Mouse (Mus musculus): ENCODE measurements at regions not wholly inside any gene's neighbourhood (a gene's known extent, or its start where the extent isn't known, plus 50 kb on each side); places are given as distances from the start of the nearest gene placed in this dataset.
"Not testable (repeated sequence)": the region's sequence is repeated elsewhere in the genome, so short reads cannot be mapped to it uniquely, and the experiment has no call there.

GRCm38 (mm10) chr3:18738946-18739345, 790.7 kb downstream of the Cypt12 start:
- no peak for DNase-seq (ENCODE audit: extremely low read depth, low read depth)

DNA sequence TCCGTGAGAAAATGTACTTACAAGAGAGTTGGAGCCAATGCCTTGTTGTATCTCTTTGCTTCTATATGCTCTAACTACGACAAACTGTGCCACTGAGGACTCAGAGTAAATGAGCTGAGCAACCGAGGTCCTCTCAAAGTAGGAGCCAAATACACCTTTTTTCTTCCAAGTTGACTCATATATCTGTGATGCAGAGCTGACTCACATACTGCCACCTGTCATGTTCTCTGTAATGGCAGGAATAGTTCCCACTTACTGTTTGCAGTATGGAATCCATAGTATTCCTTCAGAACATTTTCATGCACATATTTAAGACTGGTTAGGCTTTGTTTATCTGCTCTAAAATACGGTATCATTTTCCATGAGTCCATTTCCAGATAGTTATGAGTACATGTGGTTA, 792.1 kb downstream of the Cypt12 start:
- DNase-seq (ENCODE audit: extremely low read depth, low read depth): no peak

DNA sequence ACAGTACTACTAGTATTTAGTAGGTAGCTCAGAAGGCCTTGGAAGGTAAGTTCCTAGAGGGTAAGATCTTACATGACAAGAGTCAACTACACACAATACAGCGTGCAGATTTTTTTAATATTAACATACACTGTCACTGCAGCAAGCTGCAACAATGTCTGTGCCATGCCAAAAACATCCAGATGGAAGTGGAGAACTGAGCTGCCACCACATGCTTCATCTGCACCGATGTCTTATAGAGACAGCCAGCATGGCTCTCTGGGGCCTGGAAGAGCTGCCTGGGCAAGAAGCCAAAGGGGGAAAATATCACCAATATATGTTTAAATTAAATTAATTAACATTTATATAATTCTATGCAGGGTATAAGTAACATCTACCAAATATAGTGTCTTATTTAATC, 795.3 kb downstream of the Cypt12 start:
- DNase-seq (ENCODE audit: extremely low read depth, low read depth): no peak

GRCm38 (mm10) chr3:18744216-18744615, 796.0 kb downstream of the Cypt12 start:
- DNase-seq (ENCODE audit: extremely low read depth, low read depth): no peak

GRCm38 (mm10) chr3:18746206-18746605, 798.0 kb downstream of the Cypt12 start:
- DNase-seq (ENCODE audit: extremely low read depth, low read depth): no peak

GRCm38 (mm10) chr3:18746898-18747297, 798.7 kb downstream of the Cypt12 start:
- no peak for DNase-seq (ENCODE audit: extremely low read depth, low read depth)

- DNase-seq (ENCODE audit: extremely low read depth, low read depth): no peak
Observed at GRCm38 (mm10) chr3:18751660-18752259, 803.5 kb downstream of the Cypt12 start.

- DNase-seq (ENCODE audit: extremely low read depth, low read depth): no peak
Observed at GRCm38 (mm10) chr3:18764301-18765078, 816.3 kb downstream of the Cypt12 start.

- no peak for DNase-seq (ENCODE audit: extremely low read depth, low read depth)
Observed at GRCm38 (mm10) chr3:18778481-18778880, 830.3 kb downstream of the Cypt12 start.

GRCm38 (mm10) chr3:18787531-18788176, 839.4 kb downstream of the Cypt12 start:
- DNase-seq (ENCODE audit: extremely low read depth, low read depth): no peak

DNA sequence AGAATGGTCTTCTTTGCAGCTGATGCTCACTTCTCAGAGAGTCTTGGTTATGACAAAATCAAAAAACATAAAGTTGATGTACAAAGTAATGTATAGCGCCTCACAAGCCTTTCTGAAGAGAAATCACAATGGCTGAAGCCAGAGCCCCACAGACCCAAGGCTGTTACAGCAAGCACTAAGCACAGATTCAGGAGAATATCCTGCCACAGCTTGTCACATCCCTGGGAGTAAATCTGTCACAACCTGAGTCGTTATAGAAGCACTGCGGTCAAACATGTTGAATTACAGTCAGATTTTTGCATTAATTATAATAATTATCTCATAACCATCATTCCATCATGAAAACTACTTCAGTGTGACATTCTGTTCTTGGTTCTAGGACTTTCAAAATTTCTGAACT, 825.7 kb downstream of the 1700064H15Rik start:
- no peak for DNase-seq (ENCODE audit: extremely low read depth, low read depth)

GRCm38 (mm10) chr3:18828788-18829320, 799.6 kb downstream of the 1700064H15Rik start:
- DNase-seq (ENCODE audit: extremely low read depth, low read depth): not testable (repeated sequence)

DNA sequence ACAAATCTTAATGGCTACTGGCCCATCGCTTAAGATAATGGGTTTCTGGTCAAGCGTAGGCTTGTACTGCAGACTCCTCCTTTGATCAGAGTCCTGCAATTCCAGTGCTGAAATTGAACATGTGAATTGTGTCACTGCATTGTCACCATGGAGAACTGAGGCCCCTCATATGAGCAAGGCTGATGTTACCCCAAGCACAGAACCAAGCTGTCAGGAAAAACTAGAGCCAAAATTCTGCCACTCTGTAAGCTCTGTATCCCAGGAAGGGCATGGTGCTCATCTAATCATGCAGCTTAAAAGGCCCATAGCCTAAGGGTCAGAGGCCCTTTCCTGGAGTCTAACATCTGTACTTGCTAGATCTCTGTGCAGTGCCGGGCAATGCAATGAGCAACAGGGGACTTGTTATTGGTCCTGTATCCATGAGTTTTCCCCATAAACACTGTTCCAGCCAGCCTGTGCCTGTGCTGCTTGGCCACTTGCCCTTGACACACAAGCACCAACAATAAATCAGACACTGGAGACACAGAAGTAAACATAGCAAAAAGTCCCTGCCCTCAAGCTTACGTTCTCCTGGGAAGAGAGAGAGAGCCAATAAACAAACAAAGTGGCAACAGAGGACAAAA, 760.2 kb downstream of the 1700064H15Rik start:
- no peak for DNase-seq (ENCODE audit: extremely low read depth, low read depth)

DNA sequence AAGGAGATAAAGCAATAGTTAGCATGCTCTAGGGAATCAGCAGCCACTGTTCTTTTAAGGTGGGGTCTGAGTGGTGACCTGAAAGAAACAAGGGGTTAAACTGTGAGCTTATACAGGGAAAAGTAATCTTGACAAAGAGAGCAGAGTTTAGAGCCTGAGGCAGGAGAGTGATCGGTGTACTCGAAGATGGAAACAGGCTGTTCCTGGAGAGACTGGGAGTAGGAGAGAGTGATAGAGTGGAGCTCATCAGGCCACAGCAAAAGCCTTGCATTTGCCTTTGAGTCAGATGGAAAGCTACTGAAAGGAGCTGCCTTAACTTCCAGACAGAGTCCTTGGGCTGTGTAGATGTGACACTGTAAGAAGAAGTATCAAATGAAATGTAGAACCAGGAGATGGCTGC, 759.7 kb downstream of the 1700064H15Rik start:
- DNase-seq (ENCODE audit: extremely low read depth, low read depth): no peak

- DNase-seq (ENCODE audit: extremely low read depth, low read depth): no peak
Observed at GRCm38 (mm10) chr3:18877060-18877459, 751.4 kb downstream of the 1700064H15Rik start.

GRCm38 (mm10) chr3:18877572-18877971, 750.9 kb downstream of the 1700064H15Rik start:
- DNase-seq (ENCODE audit: extremely low read depth, low read depth): no peak

DNA sequence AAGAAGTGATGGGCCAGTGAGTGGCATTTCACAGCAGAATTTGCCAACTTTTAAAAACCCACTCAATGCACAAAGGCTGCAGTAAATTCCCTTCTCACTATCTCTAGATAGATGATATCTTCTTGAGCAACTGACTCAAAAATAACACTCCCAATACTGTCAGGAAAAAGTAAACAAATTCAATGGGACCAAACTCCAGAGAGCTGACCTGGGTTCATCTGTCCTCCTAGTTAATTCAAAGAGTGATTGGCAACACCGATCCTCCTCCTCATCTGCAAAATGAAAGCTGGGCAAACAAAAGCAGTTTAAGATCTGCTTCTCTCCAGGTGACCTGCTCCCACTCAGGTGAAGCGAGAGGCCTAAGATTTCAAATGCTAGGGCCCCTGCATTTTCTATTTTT, 747.3 kb downstream of the 1700064H15Rik start:
- no peak for DNase-seq (ENCODE audit: extremely low read depth, low read depth)

- DNase-seq (ENCODE audit: extremely low read depth, low read depth): no peak
Observed at GRCm38 (mm10) chr3:18892813-18893212, 735.7 kb downstream of the 1700064H15Rik start.

DNA sequence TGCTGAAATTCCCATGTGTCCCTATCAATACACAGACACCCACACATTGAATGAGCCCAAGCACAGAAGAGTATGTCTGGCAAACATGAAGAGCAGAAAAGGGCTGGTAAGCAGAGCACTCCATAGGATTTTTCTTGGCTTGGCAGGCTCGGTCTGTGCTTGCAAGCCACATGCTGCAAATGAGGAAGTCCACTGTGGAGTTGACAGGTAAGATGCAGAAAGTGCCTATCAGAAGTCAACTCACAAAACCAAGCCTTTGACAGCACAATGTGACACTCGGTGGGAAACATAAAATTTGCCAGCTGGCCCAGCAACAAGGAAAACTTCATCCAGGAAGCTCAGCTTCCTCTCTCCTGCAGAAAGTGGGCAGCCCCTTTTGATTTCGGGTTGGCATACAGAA, 722.7 kb downstream of the 1700064H15Rik start:
- DNase-seq (ENCODE audit: extremely low read depth, low read depth): no peak

GRCm38 (mm10) chr3:18906210-18906609, 722.3 kb downstream of the 1700064H15Rik start:
- no peak for DNase-seq (ENCODE audit: extremely low read depth, low read depth)

DNA sequence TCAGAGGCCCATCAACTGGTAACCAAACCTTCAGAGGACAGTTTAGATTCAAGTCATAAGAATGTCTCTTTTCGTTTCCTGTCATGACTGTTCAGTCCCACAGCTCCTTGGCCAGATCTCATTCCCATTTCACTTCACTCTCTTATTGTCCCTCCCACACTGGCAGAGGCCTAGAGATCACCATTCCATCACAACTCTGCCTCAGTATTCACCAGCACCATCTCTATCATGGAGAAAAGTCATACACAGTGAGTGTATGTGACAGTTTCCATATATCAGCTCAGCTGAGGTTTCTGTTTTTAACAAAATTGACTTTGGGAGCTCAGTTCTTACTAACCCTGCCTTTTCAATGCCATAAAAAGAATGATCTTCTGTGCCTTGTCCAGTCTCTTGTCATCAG, 719.7 kb downstream of the 1700064H15Rik start:
- DNase-seq (ENCODE audit: extremely low read depth, low read depth): no peak

All from MEL-GATA-1-ER (cell line).